ENCODE assay signal across 8 mouse cellular contexts in the genomic region with DNA sequence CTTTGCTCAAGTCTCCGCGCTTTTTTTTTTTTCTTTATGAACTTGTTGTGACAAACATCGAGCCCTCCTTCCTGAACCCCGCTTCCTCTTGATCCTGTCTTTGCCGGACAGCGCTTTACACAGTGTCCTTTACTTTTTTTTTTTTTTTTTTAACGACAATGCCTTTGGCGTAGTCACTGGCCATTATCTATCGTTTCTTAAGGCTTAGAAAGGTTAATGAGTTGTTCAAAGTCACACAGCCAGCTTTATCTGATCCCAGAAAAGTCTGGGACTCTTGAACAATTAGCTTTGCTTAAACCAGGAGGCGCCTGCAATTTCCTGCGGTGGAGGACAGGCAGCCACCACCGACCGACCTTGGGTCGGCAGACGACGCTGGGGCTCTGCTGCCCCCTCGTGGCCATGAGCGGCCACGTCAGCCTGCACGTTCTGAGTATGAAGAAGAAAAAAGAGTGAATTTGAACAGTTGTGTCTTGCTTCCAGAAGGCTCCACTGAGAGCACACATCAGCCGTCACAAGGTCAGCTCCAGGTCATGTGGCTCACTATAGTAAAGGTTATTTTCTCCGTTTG. TPM values are rescaled to one million over a fixed set of nuclear protein-coding genes. Genes with fewer than 3 reads are reported as not detected.
DNase-seq lines count a peak whose midpoint lies in the region; ATAC-seq and TF ChIP-seq lines count a peak whose summit lies in the region.

No protein-coding gene starts in this region.

- peak overlapping the region; percentile 17 for H3K4me3 ChIP-seq in kidney, embryonic 15.5 days (replicated peaks)
- no peak overlapping the region for H3K4me3 ChIP-seq in liver, adult 2 months (ENCODE audit: insufficient read depth, low read depth, low read length)
- H3K4me3 ChIP-seq in stomach, embryonic 14.5 days (ENCODE audit: low read depth, low read length): peak overlapping the region; percentile 12; the same call in 1 of the 2 replicates

- H3K9me3 ChIP-seq in kidney, embryonic 15.5 days (replicated peaks): no peaks in the 10 kb centered on the region
- no peaks in the 10 kb centered on the region for H3K9me3 ChIP-seq in stomach, embryonic 14.5 days (ENCODE audit: control insufficient read depth, low read depth, low read length)

- peak; percentile 97 for TF ChIP-seq CTCF in liver, adult 2 months (IDR thresholded peaks at IDR 0.05; ENCODE audit: low read depth, low read length)

- H3K4me2 ChIP-seq in kidney, embryonic 15.5 days: peak overlapping the region; percentile 52
- peak overlapping the region; percentile 28 for H3K4me2 ChIP-seq in stomach, embryonic 14.5 days (replicated peaks; ENCODE audit: low read depth, low read length)

- no peaks in the 10 kb centered on the region for H3K36me3 ChIP-seq in kidney, embryonic 15.5 days
- no peaks in the 10 kb centered on the region for H3K36me3 ChIP-seq in liver, adult 2 months (ENCODE audit: control insufficient read depth, insufficient read depth, low read length)
- H3K36me3 ChIP-seq in stomach, embryonic 14.5 days (ENCODE audit: control insufficient read depth, insufficient read depth, low read length): no peaks in the 10 kb centered on the region

- no peak overlapping the region for H3K9ac ChIP-seq in kidney, embryonic 15.5 days
- H3K9ac ChIP-seq in liver, adult 2 months (ENCODE audit: low read depth, low read length): no peak overlapping the region
- no peak overlapping the region for H3K9ac ChIP-seq in stomach, embryonic 14.5 days (replicated peaks; ENCODE audit: low read depth, low read length)

- no peak for TF ChIP-seq POLR2A in liver, adult 2 months (IDR thresholded peaks at IDR 0.05; ENCODE audit: extremely low read depth, insufficient read depth, low read length)

- no peaks in the 10 kb centered on the region for H3K79me2 ChIP-seq in liver, adult 2 months (ENCODE audit: control insufficient read depth, insufficient read depth, low read length)

- peaks cover 42% of the 10 kb centered on the region for H3K27me3 ChIP-seq in kidney, embryonic 15.5 days
- H3K27me3 ChIP-seq in liver, adult 2 months (ENCODE audit: control insufficient read depth, insufficient read depth, low read length): no peaks in the 10 kb centered on the region; the same call in 1 of the 2 replicates
- H3K27me3 ChIP-seq in stomach, embryonic 14.5 days (ENCODE audit: control insufficient read depth, insufficient read depth, low read length): peaks cover 13% of the 10 kb centered on the region; the same call in 1 of the 2 replicates

- H3K27ac ChIP-seq in kidney, embryonic 15.5 days: no peak overlapping the region
- no peak overlapping the region for H3K27ac ChIP-seq in liver, adult 2 months (replicated peaks; ENCODE audit: insufficient read depth, low read depth, low read length)
- H3K27ac ChIP-seq in stomach, embryonic 14.5 days (ENCODE audit: low read length): no peak overlapping the region

- WGBS in kidney, embryonic 15.5 days: 7% methylated on average over 22 of the region's 22 CpGs
- 2% methylated on average over 22 of the region's 22 CpGs for WGBS in liver, adult 2 months
- WGBS in stomach, embryonic 14.5 days: 4% methylated on average over 22 of the region's 22 CpGs

- peaks cover 12% of the 10 kb centered on the region for H3K4me1 ChIP-seq in kidney, embryonic 15.5 days
- no peaks in the 10 kb centered on the region for H3K4me1 ChIP-seq in liver, adult 2 months (ENCODE audit: control insufficient read depth, insufficient read depth, low read length)
- H3K4me1 ChIP-seq in stomach, embryonic 14.5 days (ENCODE audit: control insufficient read depth, insufficient read depth, low read length): no peaks in the 10 kb centered on the region

- DNase-seq in CD4-positive, CD25-positive, alpha-beta regulatory T cell, adult 2 months (ENCODE audit: low read depth, low spot score): peak; percentile 67
- DNase-seq in embryo, embryonic 9.5 days (ENCODE audit: extremely low spot score): peak; percentile 83
- peak; percentile 64 for DNase-seq in heart, adult 8-10 months (ENCODE audit: low spot score)
- DNase-seq in liver, adult 2 months (ENCODE audit: extremely low read depth, low read depth, low spot score): peak; percentile 23
- peak; percentile 51 for DNase-seq in naive thymus-derived CD4-positive, alpha-beta T cell, adult 2 months (ENCODE audit: low read depth)

- no peak for ATAC-seq in CD4-positive, CD25-positive, alpha-beta regulatory T cell, adult 4 months
- ATAC-seq in kidney, embryonic 15.5 days (replicated peaks; ENCODE audit: low FRiP score): no peak
- ATAC-seq in stomach, embryonic 14.5 days (ENCODE audit: insufficient number of reproducible peaks, insufficient read depth, low FRiP score, low read depth): no peak

RNA-seq across cellular contexts. Expression of a gene that starts 42.3 kb away (rescaled TPM):
- under 1 TPM in 1 of 2 experiments, not detected in 1; 0.28 TPM for polyA plus RNA-seq in CD4-positive, CD25-positive, alpha-beta regulatory T cell, adult 4 months (2017; shearing (Covaris generic))
- total RNA-seq in heart, adult 8-10 months (2022): 10 to 100 TPM in 3 of 4 experiments, 1 to 10 TPM in 1; 8.9 to 12.7 (median 10.2) TPM
- 51.1 and 54.4 TPM in 2 replicates for polyA plus RNA-seq in kidney, embryonic 15.5 days (2015; fragmentation: Nextera tagmentation; extraction: Ambion mirVana)
- total RNA-seq in liver, adult 2 months (2014; rRNA removed): 7.7 and 8.2 TPM in 2 replicates
- 25.0 and 32.4 TPM in 2 replicates for polyA plus RNA-seq in liver, adult 2 months (2012; rRNA removed)
- 20.4 and 20.6 TPM in 2 replicates for polyA plus RNA-seq in stomach, embryonic 14.5 days (2014; fragmentation: Nextera tagmentation; extraction: Ambion mirVana)

Comparison
In these comparisons a context has a peak if more than half of its experiments do, and no peak if none do; other contexts are left out.
1. DNase-seq: peak in every context shown above with its lines; median percentile 83 in embryo, embryonic 9.5 days; 67 in CD4-positive, CD25-positive, alpha-beta regulatory T cell, adult 2 months; 64 in heart, adult 8-10 months; 51 in naive thymus-derived CD4-positive, alpha-beta T cell, adult 2 months; 23 in liver, adult 2 months.
2. RNA of a gene that starts 42.3 kb away (polyA plus RNA-seq): 51.1 to 54.4 TPM in kidney, embryonic 15.5 days, 25.0 to 32.4 TPM in liver, adult 2 months and 20.4 to 20.6 TPM in stomach, embryonic 14.5 days; 0.28 TPM in CD4-positive, CD25-positive, alpha-beta regulatory T cell, adult 4 months; every median in the first group is over 10 times any median in the second.